Mouse (Mus musculus): ENCODE measurements at regions not wholly inside any gene's neighbourhood (a gene's known extent, or its start where the extent isn't known, plus 50 kb on each side); places are given as distances from the start of the nearest gene placed in this dataset.
A peak's percentile ranks its signal among the peaks of the same experiment; 100 is the strongest.

GRCm38 (mm10) chr4:140463296-140463695 lies 202.5 kb downstream of the Arhgef10l start:
- no peak for DNase-seq

DNA sequence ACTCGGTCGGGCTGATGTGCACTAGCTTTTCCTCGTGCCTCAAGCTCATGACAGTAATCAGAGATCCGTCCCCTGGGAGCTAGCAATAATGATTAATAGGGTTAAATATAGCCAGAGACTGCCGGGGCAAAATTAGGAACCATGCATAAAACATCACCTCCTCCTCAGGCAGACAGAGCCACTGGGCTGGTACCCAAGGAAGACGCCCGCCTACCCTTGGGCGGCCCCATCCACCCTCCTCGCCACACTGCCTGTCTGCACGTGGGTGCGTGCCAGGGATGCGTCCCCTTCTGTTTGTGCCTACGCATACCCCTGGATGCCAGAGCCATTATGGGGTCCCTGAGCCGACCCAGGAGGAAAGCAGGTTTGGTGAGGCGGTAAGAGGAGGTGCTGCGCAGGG lies 204.5 kb downstream of the Arhgef10l start:
- no peak for DNase-seq

GRCm38 (mm10) chr4:140449062-140449461 lies 202.5 kb upstream of the Igsf21 start:
- DNase-seq, result no peak

GRCm38 (mm10) chr4:140446455-140446854 lies 199.9 kb upstream of the Igsf21 start:
- DNase-seq, result no peak

GRCm38 (mm10) chr4:140445931-140446330 lies 199.3 kb upstream of the Igsf21 start:
- no peak for DNase-seq

- no peak for DNase-seq
Measured at GRCm38 (mm10) chr4:140443221-140443620, 196.6 kb upstream of the Igsf21 start.

DNA sequence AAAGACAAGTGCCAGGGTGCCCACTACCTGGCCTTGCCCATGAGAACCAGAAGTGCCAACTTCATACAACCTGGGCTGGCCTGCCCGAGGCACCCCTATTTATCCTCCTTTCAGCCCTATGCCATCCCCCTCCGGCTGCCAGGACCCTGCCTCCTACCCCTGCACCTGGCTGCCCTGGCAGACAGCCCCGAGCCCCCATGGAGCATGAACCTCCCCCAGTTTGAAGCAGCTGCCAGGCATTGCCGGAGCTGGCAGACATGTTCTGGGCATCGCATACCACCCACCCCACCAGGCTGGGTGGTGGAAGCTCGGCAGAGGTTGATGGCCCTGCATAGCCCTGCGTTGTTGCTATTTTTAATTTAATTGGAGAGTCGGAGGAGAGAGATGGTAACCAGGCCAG lies 195.2 kb upstream of the Igsf21 start:
- no peak for DNase-seq

- peak in 1 of 2 experiments; percentile 22 for DNase-seq
Measured at GRCm38 (mm10) chr4:140439856-140440255, 193.3 kb upstream of the Igsf21 start.

GRCm38 (mm10) chr4:140436030-140436429 lies 189.4 kb upstream of the Igsf21 start:
- DNase-seq, result no peak

DNA sequence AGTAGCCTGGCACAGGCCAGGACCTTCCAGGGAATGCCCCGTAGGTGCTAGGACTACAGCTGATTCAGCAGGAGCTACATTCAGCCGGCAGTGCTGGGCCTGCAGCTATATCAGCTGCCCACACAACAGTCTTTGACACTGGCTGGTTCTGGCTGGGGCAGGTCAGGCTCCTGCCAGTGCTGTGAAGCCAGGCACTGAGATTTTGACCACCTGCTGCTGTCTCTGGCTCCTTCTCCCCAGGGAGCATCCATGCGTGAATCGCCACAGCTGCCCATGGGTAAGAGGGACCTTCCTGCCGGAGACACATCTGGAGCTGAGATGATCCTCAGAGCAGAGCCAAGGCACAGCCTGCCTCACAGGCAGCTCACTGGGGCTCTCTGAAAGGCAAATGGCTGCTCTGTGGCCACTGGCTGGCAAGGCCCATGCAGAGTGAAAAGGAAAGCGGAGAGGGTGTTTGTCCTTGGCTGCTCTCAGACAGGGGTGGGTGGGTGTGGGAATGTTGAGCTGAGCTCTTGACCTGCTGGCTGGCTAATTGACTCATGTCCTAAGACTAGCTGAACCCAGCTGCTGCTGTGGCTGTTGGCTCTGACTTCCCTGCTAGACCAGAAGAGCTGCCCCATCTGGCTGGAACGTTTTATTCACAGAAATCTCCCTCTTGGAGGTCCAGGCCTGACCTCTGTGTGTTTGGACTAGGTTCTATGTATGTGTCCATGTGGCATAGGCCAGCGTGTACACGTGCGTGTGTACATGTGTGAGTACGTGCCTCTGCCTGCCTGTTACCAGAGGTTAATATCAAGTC lies 187.4 kb upstream of the Igsf21 start:
- DNase-seq, result peak; percentile 53 to 74

DNA sequence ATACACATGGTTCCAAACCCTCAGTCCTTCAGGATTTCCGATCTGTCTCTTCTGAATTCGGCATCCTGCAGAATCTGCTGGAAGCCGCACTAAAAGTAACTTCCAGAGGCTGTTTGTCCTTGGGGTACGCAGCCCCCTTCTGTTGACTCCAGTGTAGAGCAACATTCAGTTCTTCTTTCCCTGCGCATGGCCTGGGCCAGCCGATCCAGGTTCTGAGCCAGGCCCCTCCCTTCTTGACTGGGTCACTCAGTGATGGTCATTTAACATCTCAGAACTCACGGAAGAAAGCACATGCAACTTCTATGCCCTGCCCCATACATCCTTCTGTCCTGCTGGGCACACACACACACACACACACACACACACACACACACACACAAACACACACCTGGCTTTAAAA lies 185.5 kb upstream of the Igsf21 start:
- peak; percentile 28 to 38 for DNase-seq

DNA sequence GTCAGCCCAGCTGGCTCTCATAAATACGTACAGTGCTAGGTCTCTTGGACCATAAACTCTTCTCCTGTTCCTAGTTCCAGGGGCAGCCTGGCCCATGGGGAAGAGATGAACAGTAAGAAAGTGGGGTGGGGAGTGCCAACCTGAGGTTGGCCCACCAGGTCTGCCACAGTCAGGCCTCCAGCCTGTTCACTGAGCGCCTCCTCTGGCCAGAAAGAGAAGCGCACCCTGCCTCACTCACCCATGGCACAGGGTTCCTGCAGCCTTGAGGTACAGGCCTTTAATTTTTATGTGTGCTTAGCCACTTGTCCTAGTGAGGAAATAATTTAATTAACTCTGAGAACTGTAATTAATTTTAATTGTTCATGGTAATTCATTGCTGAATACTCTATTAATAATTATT lies 180.5 kb upstream of the Igsf21 start:
- no peak for DNase-seq

DNA sequence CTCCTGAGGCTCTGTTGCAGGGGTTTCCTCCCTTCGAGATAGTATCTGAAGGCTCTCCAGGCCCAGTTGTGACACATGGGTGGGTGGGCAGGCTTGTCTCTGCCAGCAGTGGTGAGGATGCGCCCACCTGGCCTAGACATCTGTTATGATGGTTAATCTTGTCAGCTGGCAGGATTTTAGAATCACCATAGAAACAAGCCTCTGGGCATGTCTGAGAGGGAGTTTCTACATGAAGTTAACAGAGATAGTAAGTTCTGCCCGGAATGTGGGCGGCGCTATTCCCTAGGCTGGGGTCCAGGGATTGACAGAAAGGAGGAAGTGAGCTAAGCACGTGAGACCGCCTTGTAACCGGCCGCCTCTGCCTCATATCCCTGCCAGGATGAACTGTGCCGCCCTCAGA lies 177.2 kb upstream of the Igsf21 start:
- DNase-seq, result no peak

DNA sequence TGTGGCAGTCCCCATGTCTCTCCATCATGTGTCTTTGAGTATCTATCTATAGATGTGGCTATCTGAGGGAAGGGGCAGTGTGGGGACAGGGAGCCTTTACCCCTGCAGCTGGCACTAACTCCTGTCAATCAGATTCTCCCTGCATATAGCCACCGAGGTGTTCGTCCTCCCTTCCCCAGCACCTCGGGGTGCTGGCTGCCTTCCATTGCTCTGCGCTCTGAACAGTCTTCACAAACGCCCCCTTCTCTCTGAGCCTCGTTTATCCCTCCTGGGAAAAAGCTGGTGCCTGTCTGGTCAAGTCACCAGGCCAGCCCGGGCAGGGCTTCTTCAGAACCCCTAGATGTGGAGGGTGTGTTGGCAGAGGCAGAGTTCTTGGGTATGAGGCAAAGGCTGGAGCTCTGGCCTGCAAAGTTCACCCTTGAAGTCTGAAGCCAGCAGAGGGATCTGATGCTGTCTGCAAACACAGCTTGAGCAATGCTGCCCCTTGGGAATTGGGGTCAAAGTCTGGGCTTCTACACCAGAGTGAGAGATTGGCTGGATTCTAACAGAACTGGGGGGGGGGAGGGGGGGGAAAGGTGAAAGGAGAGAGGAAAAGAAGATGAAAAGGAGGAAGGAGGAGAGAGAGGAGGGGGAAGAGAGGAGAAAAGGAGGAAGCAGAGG lies 175.5 kb upstream of the Igsf21 start:
- peak; percentile 67 to 78 for DNase-seq

DNA sequence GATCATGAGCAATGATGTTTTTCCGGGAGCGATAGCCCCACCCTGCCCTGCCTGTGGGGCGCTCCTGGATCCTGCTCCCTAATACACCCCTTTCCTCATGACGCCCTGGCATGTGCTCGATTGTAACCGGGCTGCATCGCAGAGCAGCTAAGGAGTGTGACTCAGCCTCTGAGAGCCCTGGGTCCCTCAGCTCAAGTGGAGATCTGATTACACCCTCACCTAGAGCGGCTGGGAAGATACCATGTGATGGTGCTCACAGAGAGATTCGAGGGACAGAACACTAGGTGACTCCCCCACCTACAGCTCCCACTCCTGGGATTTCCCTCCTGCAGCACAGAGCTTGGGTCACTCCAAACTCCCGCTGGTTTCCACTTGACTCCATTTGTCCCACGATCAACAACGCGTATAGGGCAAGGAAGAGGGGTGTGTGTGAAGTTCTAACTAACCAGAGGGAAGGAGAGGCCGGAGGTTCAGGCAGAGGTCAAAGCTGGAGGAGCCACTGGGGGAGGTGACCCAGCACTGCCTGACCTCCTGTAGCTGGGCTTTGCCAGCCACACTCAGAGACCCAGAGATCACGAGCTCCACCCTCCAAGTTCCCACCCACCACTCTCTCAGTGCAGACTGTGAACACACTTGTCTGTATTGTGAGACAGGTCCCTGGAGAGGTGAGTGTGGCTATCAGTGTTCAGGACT lies 173.3 kb upstream of the Igsf21 start:
- no peak for DNase-seq

DNA sequence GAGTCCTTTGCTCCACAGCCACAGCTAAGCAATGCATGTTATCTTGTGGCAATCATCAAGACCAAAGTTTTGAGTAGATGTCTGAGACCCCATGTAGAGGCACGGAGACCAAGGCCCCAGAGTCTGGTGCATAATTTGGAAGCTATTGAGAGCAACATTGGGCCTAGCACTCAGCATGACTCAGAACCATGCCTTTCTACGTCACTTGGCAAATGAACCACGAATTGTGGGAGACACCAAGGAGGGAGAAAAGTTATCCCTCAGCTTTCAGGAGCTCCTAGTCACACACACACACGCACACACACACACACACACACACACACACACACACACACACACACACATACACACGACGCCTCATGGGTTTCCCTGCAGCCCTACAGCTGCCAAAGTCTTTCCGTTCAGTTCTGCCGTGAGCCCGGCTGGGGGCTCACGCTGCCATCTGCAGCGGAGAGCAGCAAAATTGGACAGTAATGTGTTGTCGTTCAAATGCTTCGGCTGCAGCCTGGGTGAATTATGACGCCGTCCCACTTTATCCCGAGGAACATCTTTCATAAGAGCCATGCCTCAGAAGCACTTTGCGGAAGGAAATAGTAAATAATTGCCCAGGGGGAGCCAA lies 165.8 kb upstream of the Igsf21 start:
- DNase-seq, result no peak

DNA sequence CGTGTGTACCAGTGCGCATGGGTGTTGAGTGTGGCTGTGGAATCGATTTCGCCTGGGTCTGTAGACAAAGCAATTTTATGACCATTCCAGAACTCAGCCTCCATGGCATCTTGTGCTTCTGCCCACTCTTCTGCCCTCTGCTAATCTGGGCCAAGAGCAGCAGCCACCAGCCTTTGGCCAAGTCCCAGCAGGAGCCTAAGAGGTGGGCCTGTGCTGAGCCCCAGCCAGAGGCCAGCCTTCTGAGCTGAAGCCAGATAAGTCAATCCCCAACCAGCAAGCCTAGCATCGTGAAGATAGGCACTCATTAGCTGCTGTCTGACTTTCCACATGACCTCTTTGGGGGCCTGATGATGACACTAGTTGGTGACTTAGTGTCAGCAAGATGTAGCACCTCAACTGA lies 161.9 kb upstream of the Igsf21 start:
- no peak for DNase-seq

DNA sequence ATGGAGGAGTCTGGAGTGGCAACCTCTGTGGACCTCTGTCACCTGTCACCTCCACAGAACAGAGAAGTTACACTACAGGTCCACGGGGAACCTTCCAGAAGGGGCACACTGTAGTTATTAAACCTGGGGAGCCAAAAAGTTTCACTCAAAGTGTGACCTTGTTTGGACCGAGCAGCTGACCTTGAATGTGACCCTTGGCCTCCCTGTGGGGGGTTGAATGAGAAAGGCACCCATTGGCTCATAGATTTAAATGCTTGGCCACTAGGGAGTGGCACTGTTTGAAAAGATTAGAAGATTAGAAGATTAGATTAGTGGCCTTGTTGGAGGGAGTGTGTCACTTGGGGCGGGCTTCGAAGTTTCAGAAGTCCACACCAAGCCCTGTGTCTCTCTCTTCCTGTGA lies 160.3 kb upstream of the Igsf21 start:
- no peak for DNase-seq

DNA sequence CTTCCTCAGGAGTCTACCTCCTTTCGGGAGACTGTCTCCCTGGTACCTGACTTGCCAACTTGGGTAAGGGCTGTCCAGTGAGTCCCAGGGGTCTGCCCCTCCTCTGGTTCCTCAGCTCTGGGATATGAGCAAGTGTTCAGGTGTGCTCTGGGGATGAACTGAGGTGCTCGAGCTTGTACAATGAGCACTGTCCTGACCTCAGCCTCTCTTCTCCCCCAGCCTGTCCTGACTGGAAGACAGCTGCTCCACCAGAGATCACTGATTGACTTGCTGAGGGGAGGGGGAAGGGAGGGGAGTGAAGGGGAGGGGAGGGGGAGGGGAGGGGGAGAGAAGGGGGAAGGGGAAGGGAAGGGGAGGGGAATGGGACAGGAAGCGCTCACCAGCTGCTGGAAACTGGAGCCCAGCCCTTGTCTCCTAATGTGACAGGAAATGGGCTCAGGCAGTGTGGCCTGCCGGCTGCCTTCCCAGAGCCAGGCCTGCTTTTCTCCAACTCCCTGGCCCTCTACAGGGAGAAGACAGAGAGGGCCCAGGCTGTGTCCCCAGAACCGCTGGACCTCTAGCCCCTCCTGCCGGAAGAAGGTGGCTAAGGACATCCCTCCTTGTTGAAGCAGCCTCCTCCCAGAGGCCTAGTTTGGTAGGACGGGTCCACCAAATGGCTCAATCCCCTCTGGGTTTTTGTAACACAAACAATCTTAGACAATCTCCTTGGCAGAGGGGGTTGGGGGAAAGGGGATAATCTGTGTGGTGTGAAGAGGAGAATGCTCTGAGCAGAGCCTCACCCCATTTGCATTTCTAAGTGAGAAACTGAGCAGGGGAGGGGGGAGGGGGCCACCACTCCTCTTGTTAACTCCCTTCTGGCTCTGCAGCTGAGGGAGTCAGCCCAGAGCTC lies 159.7 kb upstream of the Igsf21 start:
- DNase-seq, result peak; percentile 12 to 14

DNA sequence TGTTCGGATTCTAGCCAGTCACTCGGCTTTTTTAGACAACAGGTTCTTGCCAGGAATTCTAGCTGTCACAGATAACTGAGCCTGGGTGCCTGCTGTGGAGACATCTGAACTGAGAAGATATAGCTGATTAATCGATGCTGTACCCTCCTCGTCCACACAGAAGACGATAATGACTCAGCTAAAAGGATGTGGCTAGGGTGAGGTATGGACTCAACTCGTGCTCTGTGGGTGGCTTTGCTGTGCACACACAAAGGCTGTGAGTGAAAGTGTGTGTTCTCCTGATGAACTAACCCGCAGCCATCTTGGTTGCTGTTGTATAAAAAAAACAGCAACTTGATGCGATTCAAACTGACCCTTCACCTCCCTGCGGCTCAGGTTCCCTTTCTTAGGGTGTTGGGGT lies 158.8 kb upstream of the Igsf21 start:
- DNase-seq, result no peak

DNA sequence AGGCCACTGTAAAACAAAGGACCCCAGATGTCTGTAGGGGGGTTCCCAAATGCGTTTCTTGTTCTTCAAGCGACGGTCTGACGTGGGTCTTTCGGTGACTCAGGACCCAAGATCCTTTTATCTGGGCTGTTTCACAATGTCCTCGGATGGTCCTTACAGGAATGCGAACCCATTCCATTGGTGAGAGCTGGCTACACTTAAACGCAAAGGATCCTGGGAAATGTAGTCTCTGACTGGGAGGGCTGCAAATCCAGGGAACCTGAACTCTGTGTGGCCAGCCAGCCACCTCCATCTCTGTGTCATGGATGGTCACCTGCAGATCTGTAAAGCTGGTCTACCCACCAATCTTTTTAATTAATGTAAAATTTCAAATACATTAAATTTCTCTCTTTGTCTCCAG lies 156.5 kb upstream of the Igsf21 start:
- no peak for DNase-seq

DNA sequence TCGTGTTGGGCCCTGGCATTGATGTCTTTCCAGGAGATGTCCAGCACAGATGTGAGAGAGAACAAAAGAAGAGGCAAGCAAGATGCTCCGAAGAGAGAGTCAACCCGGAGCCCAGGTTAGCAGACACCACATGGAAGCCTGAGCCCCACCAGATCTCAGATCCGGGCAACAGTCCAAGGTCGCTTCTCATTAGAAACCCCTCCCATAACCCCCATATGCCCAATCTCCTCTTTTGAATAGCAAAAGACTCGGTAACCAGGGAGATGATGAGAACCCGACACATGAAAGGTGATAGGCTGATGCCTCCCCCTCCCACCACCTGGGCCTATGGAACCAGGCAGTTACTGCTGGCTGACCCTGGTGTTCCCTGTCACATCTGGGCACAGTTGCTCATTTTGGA lies 155.7 kb upstream of the Igsf21 start:
- no peak for DNase-seq

Measured in heart, adult 18-20 months (tissue).